Mouse (Mus musculus): ENCODE measurements around the gene Fam193a.

Fam193a gene

GRCm38 (mm10) chr5:34369341-34370021, at the start of gene Fam193a:
Gene Fam193a (plus strand): TSS chr5:34369933.
- DNase-seq (ENCODE audit: low spot score in 2 of 2): peak; percentile 96 to 97

- DNase-seq (ENCODE audit: low spot score in 2 of 2): no peak
Observed at GRCm38 (mm10) chr5:34321236-34321635, 48.5 kb upstream of the Fam193a start.

- no peak for DNase-seq (ENCODE audit: low spot score in 2 of 2)
Observed at GRCm38 (mm10) chr5:34325286-34325685, 44.4 kb upstream of the Fam193a start.

DNA sequence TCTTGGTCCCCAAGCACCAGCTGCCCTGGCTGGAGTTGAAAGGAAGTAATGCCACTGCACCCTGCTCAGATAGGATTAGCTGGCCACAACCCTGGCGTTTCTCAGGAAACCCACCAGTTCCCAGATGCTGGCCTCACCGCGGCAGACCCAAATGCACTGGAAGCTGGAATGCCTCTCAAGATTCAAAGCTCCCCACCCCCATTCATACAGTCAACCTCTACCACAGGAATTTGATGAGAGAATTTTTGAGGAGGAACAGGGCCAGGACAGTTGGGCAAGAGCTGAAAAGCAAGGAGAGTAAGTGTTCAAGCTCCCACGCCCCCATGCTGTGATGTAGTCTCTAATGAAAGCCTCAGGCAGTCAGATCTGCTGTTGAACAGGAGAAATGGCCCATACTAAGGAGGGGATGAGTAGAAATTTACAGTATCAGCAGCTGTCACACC, 43.5 kb upstream of the Fam193a start:
- no peak for DNase-seq (ENCODE audit: low spot score in 2 of 2)

GRCm38 (mm10) chr5:34326875-34327576, 42.7 kb upstream of the Fam193a start:
- DNase-seq (ENCODE audit: low spot score in 2 of 2): peak in 1 of 2 experiments; percentile 22

DNA sequence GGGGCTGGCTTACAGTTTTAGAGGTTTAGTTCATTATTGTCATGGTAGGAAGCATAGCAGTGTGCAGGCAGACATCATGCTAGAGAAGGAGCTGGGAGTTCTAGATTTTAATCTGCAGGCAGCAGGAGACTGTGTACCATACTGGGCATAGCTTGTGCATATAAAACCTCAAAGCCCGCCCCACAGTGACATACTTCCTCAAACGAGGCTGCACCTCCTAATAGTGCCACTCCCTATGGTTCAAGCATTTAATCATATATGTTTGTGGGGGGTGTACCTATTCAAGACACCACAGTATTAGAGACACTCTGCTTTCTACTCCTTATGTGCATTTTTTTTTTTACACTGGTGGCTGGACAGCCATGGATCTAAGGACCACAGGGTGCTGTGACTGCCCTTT, 39.6 kb upstream of the Fam193a start:
- no peak for DNase-seq (ENCODE audit: low spot score in 2 of 2)

DNA sequence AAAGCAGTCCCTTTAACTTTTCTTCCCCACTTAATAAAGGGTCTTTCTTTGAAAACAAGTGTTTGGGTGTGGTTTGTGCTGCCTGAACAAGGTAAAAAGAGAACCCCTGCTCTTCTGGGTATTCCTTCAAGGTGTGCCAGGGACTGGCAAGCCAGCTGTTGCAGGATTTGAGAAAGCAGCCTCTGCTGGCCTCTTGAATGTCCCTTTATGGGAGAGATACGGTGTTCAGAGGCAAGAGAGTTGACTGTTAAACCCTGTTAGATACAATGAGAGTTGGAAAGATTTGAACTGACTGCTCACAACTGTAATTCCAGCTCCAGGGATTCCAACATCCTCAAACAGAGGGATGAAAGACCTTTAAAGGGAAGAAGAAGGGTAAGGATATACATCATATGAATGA, 35.7 kb upstream of the Fam193a start:
- DNase-seq (ENCODE audit: low spot score in 2 of 2): no peak

DNA sequence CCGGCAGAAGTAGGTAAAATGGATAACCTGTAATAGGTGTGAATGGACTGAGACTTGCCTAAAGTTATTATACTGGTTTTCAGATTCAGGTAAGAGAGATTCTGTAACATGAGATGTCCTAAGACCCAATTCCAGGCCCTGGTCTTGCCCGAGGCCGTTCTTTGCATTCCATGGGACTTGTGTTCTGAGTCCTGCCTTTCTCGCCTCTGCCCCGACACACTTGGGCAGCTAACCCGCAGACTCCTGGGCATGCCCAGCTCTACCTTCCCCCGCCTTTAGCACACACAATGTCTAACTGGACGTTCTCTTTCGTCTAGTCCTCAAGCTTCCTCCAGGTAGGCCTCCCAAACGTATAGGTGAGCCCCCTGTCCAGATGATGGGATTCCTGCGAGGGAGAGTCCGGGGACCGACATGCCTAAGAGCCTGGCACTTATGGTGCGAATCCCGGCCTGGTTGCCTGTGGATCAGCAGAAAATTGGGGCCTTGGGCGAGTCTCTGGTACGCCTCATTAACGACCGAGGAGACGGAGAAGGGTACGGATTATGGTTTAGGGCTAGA, 34.1 kb upstream of the Fam193a start:
- peak in 1 of 2 experiments; percentile 32 for DNase-seq (ENCODE audit: low spot score in 2 of 2)

- DNase-seq (ENCODE audit: low spot score in 2 of 2): peak; percentile 96 to 98
Observed at GRCm38 (mm10) chr5:34336097-34336774, 33.5 kb upstream of the Fam193a start, which contains the start of gene Rnf4. Gene Rnf4 (plus strand): TSS chr5:34336289.

DNA sequence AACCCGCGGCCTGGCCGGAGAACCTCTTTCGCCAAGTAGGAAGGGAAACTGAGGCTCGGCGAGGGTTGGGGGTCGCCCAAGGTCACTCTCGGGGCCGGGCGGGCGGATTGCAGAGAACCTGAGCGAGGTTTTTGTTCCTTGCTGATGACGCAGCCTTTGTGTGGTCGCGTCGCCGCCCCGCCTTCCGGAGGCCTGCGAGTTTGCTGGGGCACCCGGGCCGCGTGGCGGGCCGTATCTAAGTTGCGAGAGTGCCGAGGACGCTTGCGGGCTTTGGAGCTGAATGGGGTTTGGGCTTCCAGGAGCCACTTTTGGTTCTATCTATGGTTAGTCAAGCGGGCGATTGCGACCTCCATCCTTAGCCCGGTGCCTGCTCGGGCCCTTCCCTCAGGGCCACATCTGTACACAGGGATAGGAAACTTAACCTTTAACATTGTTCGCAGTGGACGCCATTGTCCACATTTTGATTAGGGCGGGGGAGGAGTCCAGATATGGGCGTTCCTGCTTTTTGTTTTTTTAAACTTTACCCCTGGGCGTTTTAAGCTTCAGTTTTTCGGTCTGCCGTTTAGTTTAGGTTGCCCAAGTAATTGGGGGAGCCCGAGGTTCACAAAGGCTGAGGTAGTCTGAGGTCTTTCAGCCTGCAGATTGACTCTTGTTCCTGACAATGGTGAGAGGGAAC, 32.8 kb upstream of the Fam193a start:
- DNase-seq (ENCODE audit: low spot score in 2 of 2): peak; percentile 40 to 71

DNA sequence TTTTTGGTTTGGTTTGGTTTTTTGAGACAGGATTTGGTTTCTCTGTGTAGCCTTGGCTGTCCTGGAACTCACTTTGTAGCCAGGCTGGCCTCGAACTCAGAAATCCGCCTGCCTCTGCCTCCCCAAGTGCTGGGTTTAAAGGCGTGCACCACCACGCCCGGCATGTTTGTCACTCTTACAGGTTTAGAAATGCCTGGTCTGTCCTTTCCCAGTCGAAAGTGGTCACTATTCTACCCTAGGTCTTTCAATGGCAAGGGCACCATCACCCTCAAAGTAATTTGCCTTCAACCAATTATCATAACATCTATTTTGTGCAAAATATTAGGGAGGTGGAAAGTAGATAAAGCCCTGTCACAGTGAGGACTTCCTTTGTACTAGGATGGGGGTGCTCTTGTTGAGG, 29.5 kb upstream of the Fam193a start:
- no peak for DNase-seq (ENCODE audit: low spot score in 2 of 2)

DNA sequence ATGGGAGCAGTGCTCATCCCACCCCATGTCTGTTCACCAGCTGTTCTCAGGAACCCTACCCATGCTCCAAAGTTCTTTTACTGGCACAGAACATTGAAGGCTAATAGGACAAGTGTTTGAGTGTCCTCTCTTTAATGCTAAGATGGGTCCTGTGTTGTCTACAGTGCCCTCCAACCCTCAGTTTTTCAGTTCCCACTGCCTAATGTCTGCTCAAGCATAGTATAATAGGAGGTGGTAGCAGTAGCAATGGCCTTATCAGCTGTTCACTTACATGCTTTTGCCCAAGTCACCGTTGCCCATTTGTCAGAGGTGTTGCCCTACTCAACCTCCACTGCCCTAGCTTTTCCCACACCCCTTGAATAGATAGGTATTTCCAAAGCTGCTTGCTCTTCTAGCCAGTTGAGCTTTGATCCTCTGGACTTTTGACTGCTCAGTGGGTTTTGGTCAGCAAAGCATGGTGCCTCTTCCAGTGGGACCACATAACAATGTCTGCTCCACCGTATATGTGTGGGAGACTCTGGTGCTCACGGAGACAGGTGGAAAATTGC, 17.6 kb upstream of the Fam193a start:
- no peak for DNase-seq (ENCODE audit: low spot score in 2 of 2)

DNA sequence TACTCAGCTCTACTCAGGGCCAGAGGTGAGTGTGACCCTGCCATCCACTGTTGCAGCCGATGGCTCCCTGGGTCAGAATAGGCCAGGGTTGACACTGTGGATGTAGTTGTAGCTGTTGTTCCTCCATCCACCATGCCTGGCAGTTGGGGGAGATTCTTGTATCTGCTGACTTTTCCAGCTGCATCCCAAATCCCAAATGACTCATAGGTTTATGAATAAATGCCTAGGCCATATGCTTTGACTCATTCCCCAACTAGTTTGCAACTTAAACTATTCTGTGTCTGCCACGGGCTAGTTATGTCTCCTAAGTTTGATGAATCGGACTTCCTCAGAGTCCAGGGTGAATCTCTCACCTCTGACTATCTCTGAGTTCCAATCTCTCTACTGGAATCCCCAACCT, 9.5 kb upstream of the Fam193a start:
- DNase-seq (ENCODE audit: low spot score in 2 of 2): no peak

DNA sequence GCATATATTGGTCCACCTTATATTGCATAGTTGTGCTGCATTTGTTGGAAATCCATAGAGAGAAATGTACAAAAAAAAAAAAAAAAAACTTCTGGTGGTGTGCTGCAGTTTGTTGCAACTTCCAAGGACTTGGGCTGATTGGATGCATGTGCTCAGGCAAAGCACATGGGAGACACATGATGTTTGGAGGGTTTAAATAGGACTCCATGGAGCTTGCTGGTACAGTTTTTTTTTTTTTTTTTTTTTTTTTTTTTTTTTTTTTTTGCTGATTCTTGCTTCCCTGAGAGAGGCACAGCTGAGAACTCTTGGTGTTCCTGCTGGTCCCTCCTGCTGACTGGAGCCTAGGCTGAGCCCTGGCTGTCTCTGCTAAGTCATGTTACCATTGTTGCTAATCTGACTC, 6.6 kb upstream of the Fam193a start:
- DNase-seq (ENCODE audit: low spot score in 2 of 2): no peak

DNA sequence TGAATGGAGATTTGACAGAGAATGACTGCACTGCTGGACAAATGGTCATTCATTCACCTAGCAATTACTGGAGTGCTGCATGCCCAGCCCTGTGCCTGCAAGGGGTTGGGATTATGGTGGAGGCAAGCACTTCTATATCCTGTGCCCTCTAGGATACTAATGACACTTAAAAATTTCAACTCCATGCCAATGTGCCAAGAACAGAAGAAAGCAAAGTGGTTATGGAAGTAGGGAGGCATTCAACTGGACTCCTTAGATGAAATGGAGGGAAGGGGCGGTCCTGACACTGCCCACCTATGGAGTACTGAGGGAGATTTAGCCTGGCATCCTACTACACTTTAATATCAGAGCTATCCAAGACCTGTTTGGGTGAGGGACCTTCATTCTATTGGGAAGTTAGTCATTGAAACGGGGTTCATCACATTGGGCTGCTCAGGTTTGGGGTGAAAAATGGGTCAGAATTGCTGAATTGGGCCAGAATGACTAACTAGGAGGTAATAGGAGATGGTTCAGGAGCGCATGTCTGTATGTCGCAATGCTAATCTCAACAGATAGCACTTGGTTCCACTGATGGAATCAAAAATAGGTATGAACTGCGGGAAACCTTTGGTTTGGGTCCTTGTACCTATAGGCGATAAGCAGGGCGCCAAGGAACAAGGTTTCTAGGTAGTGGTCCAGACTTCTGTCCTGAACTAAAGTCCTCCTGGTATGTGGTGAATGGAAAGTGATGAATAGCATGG, 1.0 kb upstream of the Fam193a start:
- DNase-seq (ENCODE audit: low spot score in 2 of 2): no peak

- DNase-seq (ENCODE audit: low spot score in 2 of 2): peak in 1 of 2 experiments; percentile 30
Observed at GRCm38 (mm10) chr5:34370022-34370823, 490 bp downstream of the Fam193a start.

GRCm38 (mm10) chr5:34370840-34371239, 1.1 kb downstream of the Fam193a start:
- no peak for DNase-seq (ENCODE audit: low spot score in 2 of 2)

GRCm38 (mm10) chr5:34372141-34372540, 2.4 kb downstream of the Fam193a start:
- no peak for DNase-seq (ENCODE audit: low spot score in 2 of 2)

DNA sequence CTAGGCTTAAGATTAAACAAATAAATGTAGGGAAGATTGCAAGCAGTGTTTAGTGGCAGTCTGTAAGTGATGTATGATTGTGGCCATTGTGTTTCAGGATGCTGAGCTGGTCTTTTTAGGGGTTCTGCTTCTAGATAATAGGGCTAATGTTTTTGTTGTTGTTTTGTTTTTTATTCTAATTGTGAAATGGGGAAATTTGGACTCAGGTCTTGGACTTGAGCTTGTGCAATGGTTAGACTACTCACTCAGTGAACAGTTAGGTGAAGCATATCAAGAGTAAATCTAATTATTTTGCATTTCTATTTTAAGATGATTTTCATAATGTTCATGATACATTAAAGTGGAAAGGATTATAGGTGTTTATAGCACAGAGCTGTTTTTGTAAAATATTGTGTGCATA, 2.8 kb downstream of the Fam193a start:
- no peak for DNase-seq (ENCODE audit: low spot score in 2 of 2)

- no peak for DNase-seq (ENCODE audit: low spot score in 2 of 2)
Observed at GRCm38 (mm10) chr5:34378787-34379186, 9.1 kb downstream of the Fam193a start.

Data from urinary bladder, postnatal 4 days (tissue).